Mouse (Mus musculus) retina, postnatal 1 day (tissue): Measurements from ENCODE around the gene Pak2.
"Not testable (repeated sequence)": the region's sequence is repeated elsewhere in the genome, so short reads cannot be mapped to it uniquely, and the experiment has no call there.

Source experiments
- DNase-seq: peaks from one replicate; pipeline ENCODE4 v3.0.0-alpha.2; 2012

Pak2 gene

GRCm38 (mm10) chr16:32078991-32079511 lies at the start of gene Pak2:
Pak2 (minus strand) TSS chr16:32079342.
- peak; percentile 92 for DNase-seq

- no peak for DNase-seq
These were observed 47.9 kb upstream of the Pak2 start for GRCm38 (mm10) chr16:32127046-32127445.

- no peak for DNase-seq
These were observed 46.2 kb upstream of the Pak2 start for GRCm38 (mm10) chr16:32125364-32125763.

DNA sequence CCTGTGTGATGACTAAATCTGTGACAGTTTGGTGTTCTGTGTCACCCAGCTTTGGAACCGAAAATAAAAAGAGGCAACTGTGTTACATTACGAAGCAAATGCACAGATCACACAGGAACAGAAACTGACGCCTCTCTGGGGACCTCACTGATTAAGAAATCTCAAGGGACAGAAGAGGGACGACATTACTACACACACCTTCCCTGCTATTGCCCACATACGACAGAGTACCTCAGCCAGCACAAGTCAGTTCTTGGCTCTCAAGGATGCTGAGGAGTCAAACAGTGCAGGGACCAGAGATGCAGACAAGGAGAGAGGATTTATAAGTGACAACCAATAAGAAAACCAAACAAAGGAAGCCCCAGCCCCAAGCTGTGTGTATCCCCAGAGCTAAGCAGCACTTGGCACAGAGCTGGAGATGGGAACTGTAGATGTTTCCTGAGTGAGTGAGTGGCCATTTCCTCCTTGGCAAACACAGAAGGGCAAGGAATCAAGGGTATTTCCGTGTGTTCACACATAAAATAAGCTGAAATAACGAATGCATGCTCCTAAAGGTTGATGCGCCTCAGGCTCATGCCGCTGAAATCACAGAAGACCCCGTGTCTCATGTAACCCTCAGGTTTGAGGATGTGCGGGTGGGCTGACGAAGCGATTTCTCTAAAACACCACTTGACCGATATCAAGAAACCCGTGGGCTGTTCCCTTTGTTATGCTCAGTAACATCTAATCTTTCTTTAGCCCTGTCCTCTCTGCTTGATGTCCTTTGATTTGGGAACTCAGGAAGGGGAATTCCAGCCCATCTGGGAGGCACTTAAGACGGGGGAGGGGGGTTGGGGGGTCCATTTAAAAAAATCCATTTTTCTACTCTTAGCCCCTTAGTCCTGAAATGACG lies 45.5 kb upstream of the Pak2 start:
- no peak for DNase-seq

- no peak for DNase-seq
These were observed 44.9 kb upstream of the Pak2 start for GRCm38 (mm10) chr16:32124020-32124419.

GRCm38 (mm10) chr16:32120454-32120853 lies 41.3 kb upstream of the Pak2 start:
- DNase-seq: no peak

DNA sequence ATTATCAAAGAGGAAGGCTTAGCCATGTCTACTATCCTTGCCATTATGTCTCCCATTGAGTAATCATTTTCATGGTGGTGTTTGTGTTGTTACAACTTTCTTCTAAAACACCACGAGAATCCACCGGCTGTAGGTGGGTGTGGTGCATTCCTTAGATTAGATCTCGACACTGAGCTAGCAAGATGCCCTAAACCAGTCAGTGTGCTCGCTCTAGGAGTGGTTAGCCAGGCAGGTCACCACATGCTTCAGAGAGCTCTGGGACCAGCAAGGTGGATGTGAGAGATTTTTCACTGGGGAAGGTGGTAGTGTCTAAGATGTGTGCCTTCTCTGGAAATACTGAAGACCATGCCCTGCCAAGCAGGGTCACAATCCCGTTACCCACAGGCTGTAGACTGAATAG lies 37.0 kb upstream of the Pak2 start:
- DNase-seq: no peak

- DNase-seq: no peak
These were observed 36.6 kb upstream of the Pak2 start for GRCm38 (mm10) chr16:32115781-32116180.

GRCm38 (mm10) chr16:32114968-32115695 lies 36.0 kb upstream of the Pak2 start:
- DNase-seq: peak; percentile 81

- DNase-seq: no peak
These were observed 35.3 kb upstream of the Pak2 start for GRCm38 (mm10) chr16:32114406-32114805.

DNA sequence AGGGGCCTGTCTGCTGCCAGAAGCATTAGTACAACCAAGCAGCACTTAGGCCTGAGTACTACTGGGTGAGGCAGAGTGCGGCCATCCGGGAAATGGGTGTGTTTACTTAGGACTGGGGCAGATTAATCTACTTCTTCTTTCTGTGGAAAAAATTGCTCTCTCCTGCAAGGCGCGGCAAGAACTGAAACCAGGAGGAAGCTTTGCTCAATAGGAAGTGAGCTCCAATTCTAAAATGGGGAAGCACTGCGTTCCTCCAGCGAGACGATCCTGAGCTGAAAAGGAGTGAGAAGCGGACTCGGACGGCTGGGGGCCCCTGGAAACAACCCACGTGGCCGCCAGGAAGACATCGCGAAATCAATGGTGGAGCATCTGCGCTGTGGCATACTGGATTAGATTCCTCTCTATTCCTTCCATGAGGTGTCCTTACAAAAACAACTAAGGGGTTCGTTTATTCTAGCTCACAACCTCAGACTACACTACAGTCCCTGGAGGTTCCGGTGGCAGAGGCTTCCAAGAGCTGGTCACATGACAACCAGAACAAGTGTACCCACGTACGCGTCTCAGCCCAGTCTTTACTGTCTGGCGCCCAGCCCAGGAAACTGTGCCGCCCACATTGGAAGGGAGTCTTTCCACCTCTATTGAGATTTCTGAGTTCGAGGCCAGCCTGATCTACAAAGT lies 34.5 kb upstream of the Pak2 start:
- DNase-seq: no peak

DNA sequence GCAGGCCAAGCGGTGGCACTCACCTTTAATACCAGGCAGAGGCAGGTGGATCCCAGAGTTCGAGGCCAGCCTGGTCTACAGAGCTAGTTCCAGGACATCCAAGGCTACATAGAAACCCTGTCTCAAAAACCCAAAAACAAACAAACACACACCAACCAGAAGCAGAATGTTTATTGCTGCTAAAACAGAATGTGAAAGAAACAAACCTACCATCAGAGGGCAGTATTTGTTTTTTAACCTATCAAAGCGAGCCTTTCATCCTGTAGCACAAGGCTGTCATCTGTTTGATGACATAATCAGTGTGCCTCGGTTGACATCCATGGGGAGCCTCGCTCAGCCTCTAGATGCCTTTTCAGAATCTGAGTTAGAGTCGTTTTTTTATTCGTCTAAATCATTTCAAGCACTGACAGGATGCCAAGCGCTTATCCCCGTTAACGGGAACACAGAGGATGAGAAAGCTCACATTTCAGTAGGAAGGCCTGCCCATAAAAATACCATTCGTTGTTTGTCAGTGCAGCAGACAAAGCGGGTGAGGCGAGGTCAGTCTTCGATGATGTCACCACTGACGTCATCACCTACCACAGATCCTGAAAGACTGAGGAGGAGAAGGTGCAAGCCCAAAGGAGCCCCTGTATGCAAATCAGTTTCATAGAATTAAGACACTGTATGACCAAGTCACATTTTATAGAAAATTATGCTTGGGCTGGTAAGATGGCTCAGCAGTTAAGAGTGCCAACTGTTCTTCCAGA lies 32.0 kb upstream of the Pak2 start:
- peak; percentile 19 for DNase-seq

DNA sequence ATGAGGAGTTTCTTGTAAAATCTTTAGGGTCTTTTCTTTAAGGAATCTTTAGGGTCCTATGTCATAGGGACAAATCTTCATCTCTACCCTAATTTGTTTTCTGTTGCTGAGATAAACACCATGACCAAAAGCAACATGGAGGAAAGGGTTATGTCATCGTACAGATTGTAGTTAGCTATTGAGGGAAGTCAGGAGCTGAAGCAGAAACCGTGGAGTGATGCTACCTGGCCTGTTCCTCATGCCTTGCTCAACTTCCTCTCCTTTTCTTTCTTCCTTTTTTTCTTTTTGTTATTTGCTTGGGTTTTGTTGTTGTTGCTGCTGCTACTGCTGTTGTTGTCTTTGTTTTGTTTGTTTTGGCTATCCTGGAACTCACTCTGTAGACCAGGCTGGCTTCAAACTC lies 29.4 kb upstream of the Pak2 start:
- DNase-seq: no peak

GRCm38 (mm10) chr16:32108170-32108569 lies 29.0 kb upstream of the Pak2 start:
- no peak for DNase-seq

DNA sequence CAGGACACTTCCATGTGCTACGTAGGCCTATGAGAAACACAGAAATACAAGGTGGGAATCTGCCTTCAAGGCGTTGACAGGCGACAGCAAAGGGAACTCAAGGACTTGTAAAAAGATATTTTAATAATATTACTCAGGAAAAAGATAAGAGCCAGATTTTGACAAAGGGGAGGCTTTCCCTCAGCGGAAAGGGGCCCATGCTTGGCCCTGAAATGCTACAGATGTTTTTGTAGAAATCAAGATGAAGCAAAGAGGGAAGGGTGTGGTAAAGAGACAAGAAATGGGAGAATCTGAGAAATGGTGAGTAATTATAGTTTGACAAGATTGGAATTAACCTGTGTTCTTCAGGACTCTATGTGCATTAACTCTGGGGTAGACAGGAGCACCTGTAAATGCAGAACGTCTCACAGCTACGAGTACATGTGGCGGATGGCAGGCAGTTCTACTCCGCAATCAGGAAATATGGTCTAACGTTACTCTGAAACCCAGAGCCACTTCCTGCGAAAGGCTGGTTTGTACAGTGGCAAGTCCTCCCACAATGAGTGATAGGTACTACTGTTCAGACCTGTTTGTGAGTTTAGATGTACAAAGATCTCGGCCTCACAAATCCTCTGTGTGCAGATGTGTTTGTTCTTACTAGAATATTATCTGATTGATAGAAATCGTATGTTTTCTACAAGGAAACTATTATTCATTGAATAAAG lies 28.4 kb upstream of the Pak2 start:
- no peak for DNase-seq

GRCm38 (mm10) chr16:32105698-32106097 lies 26.6 kb upstream of the Pak2 start:
- no peak for DNase-seq

DNA sequence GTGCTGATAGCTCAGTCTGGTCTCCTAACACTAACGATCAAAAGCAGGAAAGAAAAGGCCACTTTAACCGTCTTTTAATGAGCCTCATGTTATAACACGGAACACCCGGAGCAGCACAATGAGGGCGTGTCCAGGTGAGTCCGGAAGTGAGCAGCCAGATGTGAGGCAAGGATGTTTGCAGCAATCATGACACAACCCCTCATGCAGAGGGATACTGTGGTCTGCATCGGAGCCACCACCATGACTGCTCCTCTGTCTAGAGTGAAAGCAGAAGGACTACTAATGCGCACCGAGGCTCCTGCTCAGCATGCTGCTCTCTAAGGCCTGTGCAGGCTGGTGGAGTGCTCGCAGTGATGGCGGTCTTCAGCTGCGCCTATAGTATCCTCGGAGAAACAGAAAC lies 23.2 kb upstream of the Pak2 start:
- no peak for DNase-seq

DNA sequence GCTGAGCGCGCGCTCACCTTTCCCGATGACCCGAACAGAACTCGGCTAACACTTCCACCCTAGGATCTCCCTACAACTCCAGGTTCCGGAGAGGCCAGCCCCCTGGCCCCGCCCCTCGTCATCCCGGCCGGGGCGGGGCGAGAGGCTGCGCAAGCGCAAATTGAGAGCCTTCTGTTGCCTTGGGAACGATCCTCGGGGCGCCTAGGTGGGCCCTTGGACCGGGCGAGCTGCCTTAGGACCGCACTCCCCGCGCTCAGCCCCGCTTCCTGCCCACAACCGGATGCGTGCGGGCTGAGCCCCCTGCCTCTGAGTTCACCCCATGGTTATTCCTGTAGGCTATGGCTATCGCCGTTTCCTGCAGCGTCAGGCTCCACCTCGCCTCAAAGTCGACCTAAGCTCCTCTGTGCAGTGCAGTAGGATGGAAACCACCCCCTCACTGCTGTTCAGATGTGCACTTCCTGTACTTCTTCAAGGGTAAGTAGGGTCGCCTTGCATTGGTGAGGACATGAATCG lies 20.6 kb upstream of the Pak2 start, which contains the start of the genes Pigx and Cep19:
TSS of gene Pigx (minus strand) at position 103 of the 513 bp plus-strand sequence.
TSS of gene Cep19 (plus strand) at position 163 of the 513 bp plus-strand sequence.
- DNase-seq: peak; percentile 96

GRCm38 (mm10) chr16:32098897-32099637 lies 19.9 kb upstream of the Pak2 start:
- DNase-seq: no peak

GRCm38 (mm10) chr16:32097757-32098156 lies 18.6 kb upstream of the Pak2 start:
- not testable (repeated sequence) for DNase-seq

DNA sequence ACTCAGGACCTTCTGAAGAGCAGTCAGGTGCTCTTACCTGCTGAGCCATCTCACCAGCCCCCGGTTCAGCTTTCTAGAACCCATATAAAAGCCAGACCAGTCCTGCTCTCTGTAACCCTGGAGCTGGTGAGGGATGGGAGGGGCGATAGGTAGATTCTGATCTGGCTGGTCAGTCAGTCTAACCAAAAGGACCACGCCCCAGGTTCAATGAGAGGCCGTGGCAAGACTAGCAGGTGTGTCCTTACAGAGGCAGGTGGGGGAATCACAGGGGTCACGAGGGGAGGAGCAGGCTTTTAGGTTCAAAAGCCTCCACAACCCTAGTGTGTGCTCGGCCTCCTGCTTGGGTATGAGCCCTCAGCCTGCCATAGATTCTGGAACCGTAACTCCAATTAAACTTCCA lies 12.3 kb upstream of the Pak2 start:
- DNase-seq: no peak
